Mouse (Mus musculus) G1E (cell line): ENCODE results near the gene Amd1.

Experiments used
- CTCF ChIP-seq: IDR thresholded peaks from 2 replicates; pipeline ENCODE4 v1.5.1; 2012; ENCODE audit warnings: low read depth, low read length, inconsistent platforms, mixed read lengths
- GATA1 ChIP-seq: IDR thresholded peaks from 2 replicates; pipeline ENCODE4 v1.6.1; 2012; ENCODE audit warnings: borderline replicate concordance, low read length, inconsistent platforms, mixed read lengths
- POLR2AphosphoS5 ChIP-seq: IDR thresholded peaks from 2 replicates; pipeline ENCODE4 v1.6.1; 2012; ENCODE audit warnings: low read depth, low read length, inconsistent platforms; ENCODE audit not compliant: insufficient replicate concordance
- TAL1 ChIP-seq: conservative IDR thresholded peaks from 2 replicates; pipeline ENCODE4 v1.6.1; 2012; ENCODE audit warnings: low read depth, low read length, inconsistent platforms, mixed read lengths

GRCm38 (mm10) chr10:40250969-40251368 lies 51.0 kb downstream of the Amd1 start:
- TF ChIP-seq CTCF (no peak), TAL1 (no peak), POLR2AphosphoS5 (no peak), GATA1 (no peak)
